Mouse (Mus musculus) spleen, postnatal 14 days (tissue): ENCODE measurements around the gene Rgs3.

Source experiments
- DNase-seq, 2 experiments: peaks; one replicate each; pipeline ENCODE4 v3.0.0; 2021 to 2022; ENCODE audit warnings: low spot score in 2 of 2

Rgs3 gene

GRCm38 (mm10) chr4:62742885-62743760 lies 183.5 kb downstream of the Rgs3 start:
- no peak for DNase-seq

- DNase-seq, result no peak
These were observed 184.9 kb downstream of the Rgs3 start for GRCm38 (mm10) chr4:62744534-62744956.

GRCm38 (mm10) chr4:62744985-62745638 lies 185.5 kb downstream of the Rgs3 start:
- DNase-seq, result no peak
